Mouse (Mus musculus): ENCODE data around the gene Armc3.

Armc3 gene

GRCm38 (mm10) chr2:19198452-19199365, at the start of gene Armc3:
Gene Armc3 (plus strand): TSS chr2:19199302.
- DNase-seq (ENCODE audit: low read depth, low spot score), result peak; percentile 65

- DNase-seq (ENCODE audit: low read depth, low spot score), result no peak
These were observed 46.4 kb upstream of the Armc3 start for GRCm38 (mm10) chr2:19152687-19153086.

GRCm38 (mm10) chr2:19156176-19156575, 42.9 kb upstream of the Armc3 start:
- peak; percentile 73 for DNase-seq (ENCODE audit: low read depth, low spot score)

GRCm38 (mm10) chr2:19159539-19159938, 39.6 kb upstream of the Armc3 start:
- no peak for DNase-seq (ENCODE audit: low read depth, low spot score)

- no peak for DNase-seq (ENCODE audit: low read depth, low spot score)
These were observed 38.6 kb upstream of the Armc3 start for GRCm38 (mm10) chr2:19160368-19161114.

- no peak for DNase-seq (ENCODE audit: low read depth, low spot score)
These were observed 34.9 kb upstream of the Armc3 start for GRCm38 (mm10) chr2:19164234-19164633.

GRCm38 (mm10) chr2:19176827-19177236, 22.3 kb upstream of the Armc3 start:
- no peak for DNase-seq (ENCODE audit: low read depth, low spot score)

- DNase-seq (ENCODE audit: low read depth, low spot score), result no peak
These were observed 308 bp downstream of the Armc3 start for GRCm38 (mm10) chr2:19199366-19199853.

GRCm38 (mm10) chr2:19200112-19200511, 1.0 kb downstream of the Armc3 start:
- DNase-seq (ENCODE audit: low read depth, low spot score), result no peak

- DNase-seq (ENCODE audit: low read depth, low spot score), result no peak
These were observed 2.6 kb downstream of the Armc3 start for GRCm38 (mm10) chr2:19201682-19202081.

- DNase-seq (ENCODE audit: low read depth, low spot score), result no peak
These were observed 35.2 kb downstream of the Armc3 start for GRCm38 (mm10) chr2:19234305-19234704.

GRCm38 (mm10) chr2:19235193-19235592, 36.1 kb downstream of the Armc3 start:
- DNase-seq (ENCODE audit: low read depth, low spot score), result no peak

GRCm38 (mm10) chr2:19235614-19236013, 36.5 kb downstream of the Armc3 start:
- DNase-seq (ENCODE audit: low read depth, low spot score), result no peak

GRCm38 (mm10) chr2:19238771-19239170, 39.7 kb downstream of the Armc3 start:
- peak; percentile 26 for DNase-seq (ENCODE audit: low read depth, low spot score)

GRCm38 (mm10) chr2:19249611-19250010, 50.5 kb downstream of the Armc3 start:
- no peak for DNase-seq (ENCODE audit: low read depth, low spot score)

GRCm38 (mm10) chr2:19255037-19255436, 55.9 kb downstream of the Armc3 start:
- no peak for DNase-seq (ENCODE audit: low read depth, low spot score)

- DNase-seq (ENCODE audit: low read depth, low spot score), result no peak
These were observed 58.2 kb downstream of the Armc3 start for GRCm38 (mm10) chr2:19257255-19257654.

- no peak for DNase-seq (ENCODE audit: low read depth, low spot score)
These were observed 61.3 kb downstream of the Armc3 start for GRCm38 (mm10) chr2:19260399-19260798.

GRCm38 (mm10) chr2:19263375-19263774, 64.3 kb downstream of the Armc3 start:
- DNase-seq (ENCODE audit: low read depth, low spot score), result peak; percentile 34

- no peak for DNase-seq (ENCODE audit: low read depth, low spot score)
These were observed 66.7 kb downstream of the Armc3 start for GRCm38 (mm10) chr2:19265834-19266233.

GRCm38 (mm10) chr2:19267396-19267795, 68.3 kb downstream of the Armc3 start:
- no peak for DNase-seq (ENCODE audit: low read depth, low spot score)

- peak; percentile 5 for DNase-seq (ENCODE audit: low read depth, low spot score)
These were observed 70.9 kb downstream of the Armc3 start for GRCm38 (mm10) chr2:19269955-19270354.

Data from CD4-positive, CD25-positive, alpha-beta regulatory T cell, adult 2 months (primary cell).